Mouse (Mus musculus): ENCODE measurements around the gene Gm20388. TPM values are rescaled to one million over a fixed set of nuclear protein-coding genes. Genes with fewer than 3 reads are reported as not detected.

Gene Gm20388
- polyA plus RNA-seq, 1 experiment from 2014 or later = not detected

GRCm38 (mm10) chr8:123122670-123123069 is 3212.0 kb downstream of the Gm20388 start:
- Histone ChIP-seq H3K4me2 (no peak overlapping the region), H3K27me3 (peaks cover 68% of the 10 kb centered on the region), H3K4me1 (replicated peaks) (peaks cover 22% of the 10 kb centered on the region), H3K4me3 (no peak overlapping the region), H3K9me3 (replicated peaks) (no peaks in the 10 kb centered on the region), H3K9ac (no peak overlapping the region), H3K36me3 (no peaks in the 10 kb centered on the region), H3K27ac (no peak overlapping the region)
- ATAC-seq (replicated peaks; ENCODE audit: insufficient number of reproducible peaks, insufficient read depth, low FRiP score, low read depth) = no peak
- WGBS = 67% methylated on average over 5 of the region's 5 CpGs

- no peak overlapping the region for H3K9ac ChIP-seq
- H3K27me3 ChIP-seq = peaks cover 43% of the 10 kb centered on the region
- H3K36me3 ChIP-seq = no peaks in the 10 kb centered on the region
- H3K27ac ChIP-seq = no peak overlapping the region
- no peak overlapping the region for H3K4me2 ChIP-seq
- ATAC-seq (replicated peaks; ENCODE audit: insufficient number of reproducible peaks, insufficient read depth, low FRiP score, low read depth) = 0 out of 2 replicates have a peak, but pooled peaks have one; percentile 29
- no peak overlapping the region for H3K4me3 ChIP-seq
- H3K4me1 ChIP-seq (replicated peaks) = peaks cover 14% of the 10 kb centered on the region
- 9% methylated on average over 19 of the region's 19 CpGs for WGBS
- no peaks in the 10 kb centered on the region for H3K9me3 ChIP-seq (replicated peaks)
Observed at GRCm38 (mm10) chr8:123126193-123126816, 3215.7 kb downstream of the Gm20388 start.

- Histone ChIP-seq H3K9me3 (replicated peaks) (no peaks in the 10 kb centered on the region), H3K4me1 (replicated peaks) (peaks cover 7% of the 10 kb centered on the region), H3K4me2 (0 out of 2 replicates have a peak overlapping the region, but pooled peaks have one; percentile 13), H3K4me3 (no peak overlapping the region), H3K36me3 (no peaks in the 10 kb centered on the region), H3K27me3 (peaks cover 22% of the 10 kb centered on the region), H3K9ac (no peak overlapping the region), H3K27ac (no peak overlapping the region)
- ATAC-seq (replicated peaks; ENCODE audit: insufficient number of reproducible peaks, insufficient read depth, low FRiP score, low read depth) = no peak
- WGBS = 38% methylated on average over 9 of the region's 9 CpGs
Observed at GRCm38 (mm10) chr8:123131041-123131440, 3220.4 kb downstream of the Gm20388 start.

- H3K4me3 ChIP-seq = no peak overlapping the region
- WGBS = 100% methylated on average over 2 of the region's 2 CpGs
- peaks cover 4% of the 10 kb centered on the region; the same call in 1 of the 2 replicates for H3K27me3 ChIP-seq
Observed at GRCm38 (mm10) chr8:123132953-123133352, 3222.3 kb downstream of the Gm20388 start.

GRCm38 (mm10) chr8:123134149-123134713 is 3223.6 kb downstream of the Gm20388 start:
- Histone ChIP-seq H3K36me3 (no peaks in the 10 kb centered on the region), H3K4me1 (replicated peaks) (peaks cover 18% of the 10 kb centered on the region), H3K27ac (no peak overlapping the region), H3K4me2 (no peak overlapping the region), H3K9me3 (replicated peaks) (no peaks in the 10 kb centered on the region), H3K27me3 (no peaks in the 10 kb centered on the region), H3K4me3 (no peak overlapping the region), H3K9ac (no peak overlapping the region)
- 84% methylated on average over 11 of the region's 11 CpGs for WGBS
- ATAC-seq (replicated peaks; ENCODE audit: insufficient number of reproducible peaks, insufficient read depth, low FRiP score, low read depth) = no peak

More at GRCm38 (mm10) chr8:123132953-123133352, 3222.3 kb downstream of the Gm20388 start:
- H3K9ac ChIP-seq = no peak overlapping the region
- peaks cover 16% of the 10 kb centered on the region for H3K4me1 ChIP-seq (replicated peaks)
- ATAC-seq (replicated peaks; ENCODE audit: insufficient number of reproducible peaks, insufficient read depth, low FRiP score, low read depth) = no peak
- H3K4me2 ChIP-seq = no peak overlapping the region
- H3K9me3 ChIP-seq (replicated peaks) = no peaks in the 10 kb centered on the region
- H3K27ac ChIP-seq = no peak overlapping the region
- H3K36me3 ChIP-seq = no peaks in the 10 kb centered on the region

GRCm38 (mm10) chr8:123135406-123135805 is 3224.8 kb downstream of the Gm20388 start:
- 36% methylated on average over 7 of the region's 7 CpGs for WGBS
- Histone ChIP-seq H3K4me3 (no peak overlapping the region), H3K36me3 (no peaks in the 10 kb centered on the region), H3K27ac (no peak overlapping the region), H3K27me3 (no peaks in the 10 kb centered on the region), H3K4me1 (replicated peaks) (peaks cover 18% of the 10 kb centered on the region), H3K9me3 (replicated peaks) (no peaks in the 10 kb centered on the region), H3K9ac (no peak overlapping the region), H3K4me2 (no peak overlapping the region)
- no peak for ATAC-seq (replicated peaks; ENCODE audit: insufficient number of reproducible peaks, insufficient read depth, low FRiP score, low read depth)

- H3K4me2 ChIP-seq = no peak overlapping the region
- no peaks in the 10 kb centered on the region for H3K9me3 ChIP-seq (replicated peaks)
- no peak overlapping the region for H3K4me3 ChIP-seq
- no peaks in the 10 kb centered on the region for H3K27me3 ChIP-seq
- no peak for ATAC-seq (replicated peaks; ENCODE audit: insufficient number of reproducible peaks, insufficient read depth, low FRiP score, low read depth)
- no peaks in the 10 kb centered on the region for H3K36me3 ChIP-seq
- H3K27ac ChIP-seq = no peak overlapping the region
- no peak overlapping the region for H3K9ac ChIP-seq
- 57% methylated on average over 9 of the region's 9 CpGs for WGBS
- H3K4me1 ChIP-seq (replicated peaks) = peaks cover 18% of the 10 kb centered on the region
Observed at GRCm38 (mm10) chr8:123135806-123136205, 3225.2 kb downstream of the Gm20388 start.

- ATAC-seq (replicated peaks; ENCODE audit: insufficient number of reproducible peaks, insufficient read depth, low FRiP score, low read depth) = no peak
- Histone ChIP-seq H3K4me3 (no peak overlapping the region), H3K27me3 (no peaks in the 10 kb centered on the region), H3K27ac (no peak overlapping the region), H3K36me3 (no peaks in the 10 kb centered on the region), H3K4me2 (no peak overlapping the region), H3K9ac (no peak overlapping the region), H3K4me1 (replicated peaks) (peaks cover 18% of the 10 kb centered on the region), H3K9me3 (replicated peaks) (no peaks in the 10 kb centered on the region)
- WGBS = 77% methylated on average over 9 of the region's 9 CpGs
Observed at GRCm38 (mm10) chr8:123136287-123136686, 3225.6 kb downstream of the Gm20388 start.

GRCm38 (mm10) chr8:123137645-123138077 is 3227.0 kb downstream of the Gm20388 start:
- 9% methylated on average over 2 of the region's 2 CpGs for WGBS
- H3K4me1 ChIP-seq (replicated peaks) = peaks cover 29% of the 10 kb centered on the region
- H3K36me3 ChIP-seq = no peaks in the 10 kb centered on the region
- peak; percentile 79 for ATAC-seq (replicated peaks; ENCODE audit: insufficient number of reproducible peaks, insufficient read depth, low FRiP score, low read depth)
- no peaks in the 10 kb centered on the region for H3K27me3 ChIP-seq
- H3K4me3 ChIP-seq = no peak overlapping the region
- H3K9me3 ChIP-seq (replicated peaks) = no peaks in the 10 kb centered on the region
- no peak overlapping the region; the same call in 1 of the 2 replicates for H3K4me2 ChIP-seq
- H3K27ac ChIP-seq = peak overlapping the region; percentile 44
- H3K9ac ChIP-seq = no peak overlapping the region

GRCm38 (mm10) chr8:123138741-123139140 is 3228.1 kb downstream of the Gm20388 start:
- Histone ChIP-seq H3K27ac (no peak overlapping the region), H3K4me1 (replicated peaks) (peaks cover 29% of the 10 kb centered on the region), H3K27me3 (no peaks in the 10 kb centered on the region), H3K36me3 (no peaks in the 10 kb centered on the region), H3K4me3 (no peak overlapping the region), H3K9me3 (replicated peaks) (no peaks in the 10 kb centered on the region), H3K4me2 (no peak overlapping the region), H3K9ac (no peak overlapping the region)
- WGBS = 62% methylated on average over 4 of the region's 4 CpGs
- ATAC-seq (replicated peaks; ENCODE audit: insufficient number of reproducible peaks, insufficient read depth, low FRiP score, low read depth) = no peak

GRCm38 (mm10) chr8:123141741-123142462 is 3231.3 kb downstream of the Gm20388 start:
- Histone ChIP-seq H3K4me2 (no peak overlapping the region), H3K9me3 (replicated peaks) (no peaks in the 10 kb centered on the region), H3K36me3 (no peaks in the 10 kb centered on the region), H3K4me1 (replicated peaks) (peaks cover 24% of the 10 kb centered on the region), H3K4me3 (no peak overlapping the region), H3K9ac (no peak overlapping the region), H3K27ac (peak overlapping the region; percentile 77), H3K27me3 (no peaks in the 10 kb centered on the region)
- ATAC-seq (replicated peaks; ENCODE audit: insufficient number of reproducible peaks, insufficient read depth, low FRiP score, low read depth) = peak; percentile 51
- WGBS = 47% methylated on average over 14 of the region's 14 CpGs
